9 mouse cellular contexts compared by ENCODE assay signal in genomic region chr19:8695330-8695729, GRCm38 (mm10). TPM values are rescaled to one million over a fixed set of nuclear protein-coding genes. Genes with fewer than 3 reads are reported as not detected.
DNase-seq lines count a peak whose midpoint lies in the region; ATAC-seq lines count a peak whose summit lies in the region.
"Had no signal": no experiment of that assay in that cellular context is flagged by ENCODE, and none has a peak within 500 bp of the region (broad histone marks: within the 10 kb centered on the region; RNA-seq: fewer than 3 reads in every experiment).

No protein-coding gene starts in this region.

- H3K4me3 ChIP-seq in limb, embryonic 11.5 days (ENCODE audit: low read depth, low read length), result no peak overlapping the region
- H3K4me3 ChIP-seq in limb, embryonic 10.5 days, result no peak overlapping the region
- H3K4me3 ChIP-seq: myocyte had no signal

- peak; percentile 33 for DNase-seq in limb, embryonic 11.5 days (ENCODE audit: low spot score)
- no peak for DNase-seq in limb, embryonic 10.5 days (ENCODE audit: low spot score)
- DNase-seq in adrenal gland, postnatal 36 days, result peak; percentile 59 to 78
- DNase-seq in liver, result peak; percentile 83
- peak; percentile 40 to 67 for DNase-seq in spleen, adult 18-20 months
- no peak for DNase-seq in gastrocnemius, postnatal 36 days
- no peak for DNase-seq in cerebellum, postnatal 25 days

- 53% methylated on average over 6 of the region's 6 CpGs for WGBS in limb, embryonic 11.5 days
- 55% methylated on average over 6 of the region's 6 CpGs for WGBS in limb, embryonic 10.5 days

- H3K36me3 ChIP-seq in limb, embryonic 11.5 days (ENCODE audit: control insufficient read depth, insufficient read depth, low read length), result no peaks in the 10 kb centered on the region
- no peaks in the 10 kb centered on the region for H3K36me3 ChIP-seq in limb, embryonic 10.5 days

- ATAC-seq in limb, embryonic 11.5 days (ENCODE audit: insufficient number of reproducible peaks, low FRiP score, low TSS enrichment, low read depth), result no peak
- peak; percentile 65 to 76; a peak in 3 of 4 replicates for ATAC-seq in hematopoietic stem cell, adult 5-6 weeks (replicated peaks in 1 of 2; ENCODE audit: insufficient read depth in 1 of 2, low FRiP score in 2 of 2, low TSS enrichment in 1 of 2, low read depth in 1 of 2, poor library complexity in 2 of 2, severe bottlenecking in 2 of 2)

- no peaks in the 10 kb centered on the region for H3K4me1 ChIP-seq in limb, embryonic 11.5 days (ENCODE audit: control insufficient read depth, insufficient read depth, low read length)
- H3K4me1 ChIP-seq in limb, embryonic 10.5 days, result no peaks in the 10 kb centered on the region

- no peak overlapping the region for H3K27ac ChIP-seq in limb, embryonic 11.5 days (replicated peaks; ENCODE audit: low read depth, low read length)
- H3K27ac ChIP-seq in limb, embryonic 10.5 days, result no peak overlapping the region

- intact Hi-C loops in gastrocnemius, postnatal 36 days (cut with DNase I), result no loop called here

- no peaks in the 10 kb centered on the region for H3K9me3 ChIP-seq in limb, embryonic 11.5 days (ENCODE audit: control insufficient read depth, low read length)
- no peaks in the 10 kb centered on the region for H3K9me3 ChIP-seq in limb, embryonic 10.5 days (replicated peaks)

- H3K9ac ChIP-seq in limb, embryonic 11.5 days (ENCODE audit: low read length), result no peak overlapping the region

- no peak overlapping the region for H3K4me2 ChIP-seq in limb, embryonic 11.5 days (ENCODE audit: low read depth, severe bottlenecking)

- H3K27me3 ChIP-seq in limb, embryonic 11.5 days (ENCODE audit: control insufficient read depth, insufficient read depth, low read length), result no peaks in the 10 kb centered on the region
- no peaks in the 10 kb centered on the region for H3K27me3 ChIP-seq in limb, embryonic 10.5 days (ENCODE audit: low read depth, poor library complexity, severe bottlenecking)

RNA-seq across cellular contexts. Expression of gene Slc3a2, which starts 27.8 kb away (rescaled TPM):
- 108 and 114 TPM in 2 replicates for polyA plus RNA-seq in limb, embryonic 11.5 days (2014; fragmentation: Nextera tagmentation; extraction: Ambion mirVana)
- 119 and 128 TPM in 2 replicates for polyA plus RNA-seq in limb, embryonic 10.5 days (2016; fragmentation: Nextera tagmentation; extraction: Ambion mirVana)
- total RNA-seq in adrenal gland, postnatal 36 days (2021), result 100 to 1,000 TPM; 354 to 445 TPM
- total RNA-seq in hematopoietic stem cell, adult 5-6 weeks (2017), result 88.1 and 113 TPM in 2 replicates
- total RNA-seq in gastrocnemius, postnatal 36 days (2021), result 10 to 100 TPM; 27.9 to 30.0 TPM

RNA-seq across cellular contexts. Expression of gene Chrm1, which starts 31.7 kb away (rescaled TPM):
- 0.15 and 0.27 TPM in 2 replicates for polyA plus RNA-seq in limb, embryonic 11.5 days (2014; fragmentation: Nextera tagmentation; extraction: Ambion mirVana)
- polyA plus RNA-seq in limb, embryonic 10.5 days (2016; fragmentation: Nextera tagmentation; extraction: Ambion mirVana), result 0.10 TPM in 1 of 2 replicates, not detected in the other
- total RNA-seq in adrenal gland, postnatal 36 days (2021), result 1 to 10 TPM; 1.3 TPM
- total RNA-seq in hematopoietic stem cell, adult 5-6 weeks (2017), result not detected in 2 replicates
- total RNA-seq in gastrocnemius, postnatal 36 days (2021), result not detected
- polyA plus RNA-seq: myocyte had no signal

RNA-seq across cellular contexts. Expression of gene Wdr74, which starts 40.3 kb away (rescaled TPM):
- polyA plus RNA-seq in limb, embryonic 11.5 days (2014; fragmentation: Nextera tagmentation; extraction: Ambion mirVana), result 92.9 and 100 TPM in 2 replicates
- polyA plus RNA-seq in limb, embryonic 10.5 days (2016; fragmentation: Nextera tagmentation; extraction: Ambion mirVana), result 121 and 145 TPM in 2 replicates
- total RNA-seq in adrenal gland, postnatal 36 days (2021), result 10 to 100 TPM; 52.3 to 71.2 TPM
- 58.5 and 90.9 TPM in 2 replicates for total RNA-seq in hematopoietic stem cell, adult 5-6 weeks (2017)
- 10 to 100 TPM; 15.2 to 20.4 TPM for total RNA-seq in gastrocnemius, postnatal 36 days (2021)

RNA-seq across cellular contexts. Expression of gene 1700092M07Rik, which starts 45.2 kb away (rescaled TPM):
- polyA plus RNA-seq in limb, embryonic 11.5 days (2014; fragmentation: Nextera tagmentation; extraction: Ambion mirVana), result 0.99 and 1.8 TPM in 2 replicates
- polyA plus RNA-seq in limb, embryonic 10.5 days (2016; fragmentation: Nextera tagmentation; extraction: Ambion mirVana), result 2.8 and 3.1 TPM in 2 replicates
- 1 to 10 TPM in 1 of 2 experiments, under 1 TPM in 1; 0.82 to 1.0 TPM for total RNA-seq in adrenal gland, postnatal 36 days (2021)
- not detected in 2 replicates for total RNA-seq in hematopoietic stem cell, adult 5-6 weeks (2017)
- under 1 TPM in 1 of 2 experiments, not detected in 1; 0.66 TPM for total RNA-seq in gastrocnemius, postnatal 36 days (2021)

RNA-seq across cellular contexts. Expression of gene Stx5a, which starts 45.9 kb away (rescaled TPM):
- 125 and 127 TPM in 2 replicates for polyA plus RNA-seq in limb, embryonic 11.5 days (2014; fragmentation: Nextera tagmentation; extraction: Ambion mirVana)
- 99.3 and 134 TPM in 2 replicates for polyA plus RNA-seq in limb, embryonic 10.5 days (2016; fragmentation: Nextera tagmentation; extraction: Ambion mirVana)
- 10 to 100 TPM; 83.6 to 92.9 TPM for total RNA-seq in adrenal gland, postnatal 36 days (2021)
- 90.9 and 120 TPM in 2 replicates for total RNA-seq in hematopoietic stem cell, adult 5-6 weeks (2017)
- 10 to 100 TPM; 19.0 to 19.9 TPM for total RNA-seq in gastrocnemius, postnatal 36 days (2021)

Comparison
In these comparisons a context has a peak if more than half of its experiments do, and no peak if none do; other contexts are left out.
1. DNase-seq: peak in limb, embryonic 11.5 days (single experiment), adrenal gland, postnatal 36 days (2 of 2), liver (single experiment) and spleen, adult 18-20 months (2 of 2); none in limb, embryonic 10.5 days (single experiment), gastrocnemius, postnatal 36 days (0 of 2) and cerebellum, postnatal 25 days (0 of 2).